Mouse (Mus musculus): ENCODE results near the gene Rnf166.

- TF ChIP-seq CTCF (IDR thresholded peaks at IDR 0.05; ENCODE audit: extremely low read depth, insufficient read length, insufficient replicate concordance, low read depth, low read length) = no peak
- TF ChIP-seq POLR2A (IDR thresholded peaks at IDR 0.05; ENCODE audit: low read depth, low read length) = no peak
Measured at GRCm38 (mm10) chr8:122459990-122460389, 15.9 kb downstream of the Rnf166 start.

All from small intestine, adult 2 months (tissue).